In genomic region chr2:29731545-29731944, GRCm38 (mm10) we compare ENCODE assay signal across 10 mouse cellular contexts. TPM values are rescaled to one million over a fixed set of nuclear protein-coding genes. Genes with fewer than 3 reads are reported as not detected.
A peak's percentile ranks its signal among the peaks of the same experiment; 100 is the strongest.
DNase-seq lines count a peak whose midpoint lies in the region; ATAC-seq and TF ChIP-seq lines count a peak whose summit lies in the region.
"Had no signal": no experiment of that assay in that cellular context is flagged by ENCODE, and none has a peak within 500 bp of the region (broad histone marks: within the 10 kb centered on the region; RNA-seq: fewer than 3 reads in every experiment).

No protein-coding gene starts in this region.

- no peak overlapping the region for H3K27ac ChIP-seq in layer of hippocampus, adult 2 months
- no peak overlapping the region for H3K27ac ChIP-seq in liver, postnatal 0 days (ENCODE audit: low read depth)
- no peak overlapping the region for H3K27ac ChIP-seq in stomach, postnatal 0 days (replicated peaks)
- no peak overlapping the region for H3K27ac ChIP-seq in hindbrain, embryonic 10.5 days
- H3K27ac ChIP-seq in forebrain, embryonic 12.5 days: no peak overlapping the region
- H3K27ac ChIP-seq: embryonic facial prominence, embryonic 12.5 days; macrophage had no signal

- no peak for TF ChIP-seq EP300 in liver, postnatal 0 days (IDR thresholded peaks at IDR 0.05; ENCODE audit: low read depth)
- TF ChIP-seq EP300 in stomach, postnatal 0 days (optimal IDR thresholded peaks at IDR 0.05): no peak

- no peak overlapping the region for H3K4me3 ChIP-seq in layer of hippocampus, adult 2 months
- H3K4me3 ChIP-seq in liver, postnatal 0 days (ENCODE audit: low read depth, low read length): no peak overlapping the region
- H3K4me3 ChIP-seq in stomach, postnatal 0 days (ENCODE audit: low read depth, low read length): no peak overlapping the region
- H3K4me3 ChIP-seq in hindbrain, embryonic 10.5 days: no peak overlapping the region
- no peak overlapping the region for H3K4me3 ChIP-seq in forebrain, embryonic 12.5 days (replicated peaks)
- H3K4me3 ChIP-seq: embryonic facial prominence, embryonic 12.5 days had no signal

- H3K27me3 ChIP-seq in liver, postnatal 0 days (ENCODE audit: insufficient read depth, low read length): no peaks in the 10 kb centered on the region
- H3K27me3 ChIP-seq in stomach, postnatal 0 days (ENCODE audit: control insufficient read depth, insufficient read depth, low read length): no peaks in the 10 kb centered on the region
- H3K27me3 ChIP-seq in hindbrain, embryonic 10.5 days (ENCODE audit: insufficient read depth, poor library complexity, severe bottlenecking): no peaks in the 10 kb centered on the region
- H3K27me3 ChIP-seq in forebrain, embryonic 12.5 days: no peaks in the 10 kb centered on the region
- H3K27me3 ChIP-seq: embryonic facial prominence, embryonic 12.5 days had no signal

- peak; percentile 71; the same call in 1 of the 2 replicates for ATAC-seq in liver, postnatal 0 days
- peak; percentile 70 for ATAC-seq in stomach, postnatal 0 days (ENCODE audit: low FRiP score, low TSS enrichment)
- no peak for ATAC-seq in forebrain, embryonic 12.5 days (ENCODE audit: low FRiP score)

- DNase-seq in layer of hippocampus, adult 2 months (ENCODE audit: low spot score in 2 of 2): no peak
- DNase-seq in layer of hippocampus, adult 9-11 months: no peak
- DNase-seq in adrenal gland, adult 2 months: peak; percentile 81
- peak; percentile 38 to 57 for DNase-seq in gastrocnemius, adult 8-10 months (ENCODE audit: low spot score in 2 of 2)
- peak; percentile 62 for DNase-seq in liver, postnatal 0 days
- DNase-seq in stomach, postnatal 0 days (ENCODE audit: low spot score): peak; percentile 76
- DNase-seq in hindbrain, embryonic 10.5 days (ENCODE audit: low spot score): no peak

- 51% methylated on average over 3 of the region's 3 CpGs for WGBS in liver, postnatal 0 days (ENCODE audit: insufficient replicate concordance)
- 47% methylated on average over 3 of the region's 3 CpGs for WGBS in stomach, postnatal 0 days
- 72% methylated on average over 3 of the region's 3 CpGs for WGBS in hindbrain, embryonic 10.5 days
- 72% methylated on average over 3 of the region's 3 CpGs for WGBS in forebrain, embryonic 12.5 days

- no peaks in the 10 kb centered on the region for H3K4me1 ChIP-seq in liver, postnatal 0 days (ENCODE audit: insufficient read depth)
- no peaks in the 10 kb centered on the region for H3K4me1 ChIP-seq in stomach, postnatal 0 days (replicated peaks; ENCODE audit: control insufficient read depth, insufficient read depth)
- no peaks in the 10 kb centered on the region for H3K4me1 ChIP-seq in hindbrain, embryonic 10.5 days (replicated peaks)
- H3K4me1 ChIP-seq in forebrain, embryonic 12.5 days: no peaks in the 10 kb centered on the region
- H3K4me1 ChIP-seq: embryonic facial prominence, embryonic 12.5 days had no signal

- no peak overlapping the region for H3K9ac ChIP-seq in liver, postnatal 0 days (replicated peaks)
- H3K9ac ChIP-seq in stomach, postnatal 0 days (ENCODE audit: low read length): no peak overlapping the region
- H3K9ac ChIP-seq in forebrain, embryonic 12.5 days: no peak overlapping the region
- H3K9ac ChIP-seq: embryonic facial prominence, embryonic 12.5 days had no signal

- peaks cover 53% of the 10 kb centered on the region for H3K36me3 ChIP-seq in liver, postnatal 0 days (replicated peaks; ENCODE audit: insufficient read depth, low read length)
- peaks cover 23% of the 10 kb centered on the region for H3K36me3 ChIP-seq in stomach, postnatal 0 days (ENCODE audit: control insufficient read depth, insufficient read depth, low read length)
- H3K36me3 ChIP-seq in hindbrain, embryonic 10.5 days: peaks cover 99% of the 10 kb centered on the region
- peaks cover 89% of the 10 kb centered on the region for H3K36me3 ChIP-seq in forebrain, embryonic 12.5 days (replicated peaks)

- TF ChIP-seq CTCF in layer of hippocampus, adult 2 months (conservative IDR thresholded peaks at IDR 0.05): peak; percentile 67
- TF ChIP-seq CTCF in liver, postnatal 0 days (IDR thresholded peaks at IDR 0.05; ENCODE audit: low read depth): peak; percentile 76
- TF ChIP-seq CTCF in stomach, postnatal 0 days (IDR thresholded peaks at IDR 0.05; ENCODE audit: low read depth): peak; percentile 82

- no peaks in the 10 kb centered on the region for H3K9me3 ChIP-seq in liver, postnatal 0 days (ENCODE audit: low read length)
- no peaks in the 10 kb centered on the region for H3K9me3 ChIP-seq in stomach, postnatal 0 days (ENCODE audit: control insufficient read depth, low read length)
- no peaks in the 10 kb centered on the region for H3K9me3 ChIP-seq in hindbrain, embryonic 10.5 days
- H3K9me3 ChIP-seq in forebrain, embryonic 12.5 days: no peaks in the 10 kb centered on the region
- H3K9me3 ChIP-seq: embryonic facial prominence, embryonic 12.5 days had no signal

- no peak overlapping the region for H3K4me2 ChIP-seq in liver, postnatal 0 days (ENCODE audit: low read depth, low read length)
- H3K4me2 ChIP-seq in stomach, postnatal 0 days (replicated peaks; ENCODE audit: low read depth): no peak overlapping the region
- no peak overlapping the region for H3K4me2 ChIP-seq in forebrain, embryonic 12.5 days
- H3K4me2 ChIP-seq: embryonic facial prominence, embryonic 12.5 days had no signal

RNA-seq across cellular contexts. Expression of gene Gm13420, which starts 19.9 kb away (rescaled TPM):
- total RNA-seq in layer of hippocampus, adult 2 months (2021): under 1 TPM; 0.79 to 0.98 TPM
- total RNA-seq in adrenal gland, adult 2 months (2021): not detected
- polyA plus RNA-seq in adrenal gland, adult 2 months (2012; rRNA removed): 0.16 TPM in 1 of 2 replicates, not detected in the other
- total RNA-seq in gastrocnemius, adult 8-10 months (2022): not detected
- 0.13 and 0.19 TPM in 2 replicates for polyA plus RNA-seq in liver, postnatal 0 days (2015; fragmentation: Nextera tagmentation; extraction: Ambion mirVana)
- 5.8 and 6.1 TPM in 2 replicates for polyA plus RNA-seq in stomach, postnatal 0 days (2015; fragmentation: Nextera tagmentation; extraction: Ambion mirVana)
- polyA plus RNA-seq in hindbrain, embryonic 10.5 days (2016; fragmentation: Nextera tagmentation; extraction: Ambion mirVana): 0.30 TPM in 1 of 2 replicates, not detected in the other
- polyA plus RNA-seq in forebrain, embryonic 12.5 days (2016; fragmentation: Nextera tagmentation; extraction: Ambion mirVana): not detected in 2 replicates
- polyA plus RNA-seq: embryonic facial prominence, embryonic 12.5 days; macrophage had no signal

RNA-seq across cellular contexts. Expression of gene Gm13547, which starts 27.6 kb away (rescaled TPM):
- total RNA-seq in layer of hippocampus, adult 2 months (2021): not detected
- total RNA-seq in adrenal gland, adult 2 months (2021): not detected
- not detected in 2 replicates for polyA plus RNA-seq in adrenal gland, adult 2 months (2012; rRNA removed)
- total RNA-seq in gastrocnemius, adult 8-10 months (2022): not detected
- polyA plus RNA-seq in liver, postnatal 0 days (2015; fragmentation: Nextera tagmentation; extraction: Ambion mirVana): not detected in 2 replicates
- polyA plus RNA-seq in stomach, postnatal 0 days (2015; fragmentation: Nextera tagmentation; extraction: Ambion mirVana): 0.28 TPM in 1 of 2 replicates, not detected in the other
- polyA plus RNA-seq in hindbrain, embryonic 10.5 days (2016; fragmentation: Nextera tagmentation; extraction: Ambion mirVana): not detected in 2 replicates
- polyA plus RNA-seq in forebrain, embryonic 12.5 days (2016; fragmentation: Nextera tagmentation; extraction: Ambion mirVana): 0.35 TPM in 1 of 2 replicates, not detected in the other
- polyA plus RNA-seq: embryonic facial prominence, embryonic 12.5 days; macrophage had no signal

RNA-seq across cellular contexts. Expression of gene Coq4, which starts 55.7 kb away (rescaled TPM):
- total RNA-seq in layer of hippocampus, adult 2 months (2021): 10 to 100 TPM; 25.8 to 26.5 TPM
- 10 to 100 TPM; 20.2 to 21.6 TPM for total RNA-seq in adrenal gland, adult 2 months (2021)
- polyA plus RNA-seq in adrenal gland, adult 2 months (2012; rRNA removed): 191 and 216 TPM in 2 replicates
- total RNA-seq in gastrocnemius, adult 8-10 months (2022): 1 to 10 TPM; 6.7 to 8.4 (median 7.5) TPM
- 6.1 and 7.2 TPM in 2 replicates for polyA plus RNA-seq in liver, postnatal 0 days (2015; fragmentation: Nextera tagmentation; extraction: Ambion mirVana)
- 18.7 and 20.4 TPM in 2 replicates for polyA plus RNA-seq in stomach, postnatal 0 days (2015; fragmentation: Nextera tagmentation; extraction: Ambion mirVana)
- 46.6 and 48.8 TPM in 2 replicates for polyA plus RNA-seq in hindbrain, embryonic 10.5 days (2016; fragmentation: Nextera tagmentation; extraction: Ambion mirVana)
- 26.6 and 29.6 TPM in 2 replicates for polyA plus RNA-seq in forebrain, embryonic 12.5 days (2016; fragmentation: Nextera tagmentation; extraction: Ambion mirVana)

RNA-seq across cellular contexts. Expression of gene Trub2, which starts 56.8 kb away (rescaled TPM):
- total RNA-seq in layer of hippocampus, adult 2 months (2021): 10 to 100 TPM; 47.7 to 48.6 TPM
- total RNA-seq in adrenal gland, adult 2 months (2021): 10 to 100 TPM; 39.3 to 42.8 TPM
- polyA plus RNA-seq in adrenal gland, adult 2 months (2012; rRNA removed): 25.6 and 30.7 TPM in 2 replicates
- total RNA-seq in gastrocnemius, adult 8-10 months (2022): 10 to 100 TPM; 20.8 to 31.6 (median 26.2) TPM
- polyA plus RNA-seq in liver, postnatal 0 days (2015; fragmentation: Nextera tagmentation; extraction: Ambion mirVana): 7.1 and 7.9 TPM in 2 replicates
- 14.7 TPM in 2 replicates for polyA plus RNA-seq in stomach, postnatal 0 days (2015; fragmentation: Nextera tagmentation; extraction: Ambion mirVana)
- polyA plus RNA-seq in hindbrain, embryonic 10.5 days (2016; fragmentation: Nextera tagmentation; extraction: Ambion mirVana): 53.2 and 59.2 TPM in 2 replicates
- polyA plus RNA-seq in forebrain, embryonic 12.5 days (2016; fragmentation: Nextera tagmentation; extraction: Ambion mirVana): 40.0 and 42.5 TPM in 2 replicates

Comparison
In these comparisons a context has a peak if more than half of its experiments do, and no peak if none do; other contexts are left out.
1. DNase-seq: peak in adrenal gland, adult 2 months (single experiment), gastrocnemius, adult 8-10 months (2 of 2), liver, postnatal 0 days (single experiment) and stomach, postnatal 0 days (single experiment); none in layer of hippocampus, adult 2 months (0 of 2), layer of hippocampus, adult 9-11 months (single experiment) and hindbrain, embryonic 10.5 days (single experiment).
2. Peak in every context shown above with its lines, with median percentiles within 50 percentile points of each other: CTCF ChIP-seq.